Mouse (Mus musculus): ENCODE data around the gene Hspbap1. TPM values are rescaled to one million over a fixed set of nuclear protein-coding genes. Genes with fewer than 3 reads are reported as not detected.

The Hspbap1 gene
- total and polyA plus RNA-seq, 2 experiments from 2014 or later, result 4.7 to 5.3 TPM

- Histone ChIP-seq H3K27me3 (ENCODE audit: insufficient read depth, low read length) (no peaks in the 10 kb centered on the region), H3K9me3 (ENCODE audit: low read length) (no peaks in the 10 kb centered on the region), H3K36me3 (ENCODE audit: insufficient read depth, low read length) (no peaks in the 10 kb centered on the region; the same call in 1 of the 2 replicates), H3K27ac (ENCODE audit: low read depth, low read length) (no peak overlapping the region), H3K4me3 (ENCODE audit: low read depth, low read length) (no peak overlapping the region), H3K9ac (replicated peaks; ENCODE audit: low read length, poor library complexity, severe bottlenecking) (no peak overlapping the region), H3K4me1 (ENCODE audit: insufficient read depth, low read length) (no peaks in the 10 kb centered on the region), H3K4me2 (ENCODE audit: low read depth, low read length, poor library complexity, severe bottlenecking) (no peak overlapping the region)
- 75% methylated on average over 9 of the region's 9 CpGs for WGBS
- ATAC-seq (ENCODE audit: low FRiP score) (no peak), DNase-seq (ENCODE audit: low spot score) (peak; percentile 11)
- no peak for TF ChIP-seq CTCF (IDR thresholded peaks at IDR 0.05)
Measured at GRCm38 (mm10) chr16:35747417-35748236, 22.5 kb upstream of the Hspbap1 start.

GRCm38 (mm10) chr16:35748237-35748603, 22.0 kb upstream of the Hspbap1 start:
- Histone ChIP-seq H3K9ac (replicated peaks; ENCODE audit: low read length, poor library complexity, severe bottlenecking) (no peak overlapping the region), H3K4me1 (ENCODE audit: insufficient read depth, low read length) (no peaks in the 10 kb centered on the region), H3K27ac (ENCODE audit: low read depth, low read length) (no peak overlapping the region), H3K4me2 (ENCODE audit: low read depth, low read length, poor library complexity, severe bottlenecking) (no peak overlapping the region), H3K4me3 (ENCODE audit: low read depth, low read length) (no peak overlapping the region), H3K27me3 (ENCODE audit: insufficient read depth, low read length) (no peaks in the 10 kb centered on the region), H3K9me3 (ENCODE audit: low read length) (no peaks in the 10 kb centered on the region), H3K36me3 (ENCODE audit: insufficient read depth, low read length) (no peaks in the 10 kb centered on the region; the same call in 1 of the 2 replicates)
- 87% methylated on average over 7 of the region's 7 CpGs for WGBS
- ATAC-seq (ENCODE audit: low FRiP score) (no peak), DNase-seq (ENCODE audit: low spot score) (no peak)
- TF ChIP-seq CTCF (IDR thresholded peaks at IDR 0.05), result no peak

GRCm38 (mm10) chr16:35749385-35749784, 20.8 kb upstream of the Hspbap1 start:
- Histone ChIP-seq H3K4me2 (ENCODE audit: low read depth, low read length, poor library complexity, severe bottlenecking) (no peak overlapping the region), H3K9me3 (ENCODE audit: low read length) (no peaks in the 10 kb centered on the region), H3K4me1 (ENCODE audit: insufficient read depth, low read length) (no peaks in the 10 kb centered on the region), H3K27me3 (ENCODE audit: insufficient read depth, low read length) (no peaks in the 10 kb centered on the region), H3K9ac (replicated peaks; ENCODE audit: low read length, poor library complexity, severe bottlenecking) (no peak overlapping the region), H3K27ac (ENCODE audit: low read depth, low read length) (no peak overlapping the region), H3K36me3 (ENCODE audit: insufficient read depth, low read length) (no peaks in the 10 kb centered on the region; the same call in 1 of the 2 replicates), H3K4me3 (ENCODE audit: low read depth, low read length) (no peak overlapping the region)
- ATAC-seq (ENCODE audit: low FRiP score) (no peak), DNase-seq (ENCODE audit: low spot score) (no peak)
- 80% methylated on average over 7 of the region's 7 CpGs for WGBS
- TF ChIP-seq CTCF (IDR thresholded peaks at IDR 0.05), result no peak

GRCm38 (mm10) chr16:35751841-35752240, 18.3 kb upstream of the Hspbap1 start:
- H3K36me3 ChIP-seq (ENCODE audit: insufficient read depth, low read length), result no peaks in the 10 kb centered on the region
- ATAC-seq (ENCODE audit: low FRiP score), result no peak
- no peaks in the 10 kb centered on the region for H3K9me3 ChIP-seq (ENCODE audit: low read length)
- TF ChIP-seq CTCF (IDR thresholded peaks at IDR 0.05), result no peak
- H3K4me1 ChIP-seq (ENCODE audit: insufficient read depth, low read length), result no peaks in the 10 kb centered on the region
- DNase-seq (ENCODE audit: low spot score), result no peak
- H3K9ac ChIP-seq (replicated peaks; ENCODE audit: low read length, poor library complexity, severe bottlenecking), result no peak overlapping the region
- H3K27me3 ChIP-seq (ENCODE audit: insufficient read depth, low read length), result no peaks in the 10 kb centered on the region
- no peak overlapping the region for H3K4me2 ChIP-seq (ENCODE audit: low read depth, low read length, poor library complexity, severe bottlenecking)
- no peak overlapping the region for H3K27ac ChIP-seq (ENCODE audit: low read depth, low read length)
- H3K4me3 ChIP-seq (ENCODE audit: low read depth, low read length), result no peak overlapping the region
- 86% methylated on average over 4 of the region's 4 CpGs for WGBS

- H3K27me3 ChIP-seq (ENCODE audit: insufficient read depth, low read length), result no peaks in the 10 kb centered on the region
- ATAC-seq (ENCODE audit: low FRiP score) (no peak), DNase-seq (ENCODE audit: low spot score) (no peak)
- no peak overlapping the region for H3K9ac ChIP-seq (replicated peaks; ENCODE audit: low read length, poor library complexity, severe bottlenecking)
- no peak overlapping the region for H3K4me2 ChIP-seq (ENCODE audit: low read depth, low read length, poor library complexity, severe bottlenecking)
- TF ChIP-seq CTCF (IDR thresholded peaks at IDR 0.05), result no peak
- no peaks in the 10 kb centered on the region for H3K9me3 ChIP-seq (ENCODE audit: low read length)
- no peak overlapping the region for H3K4me3 ChIP-seq (ENCODE audit: low read depth, low read length)
- WGBS, result 95% methylated on average over 5 of the region's 5 CpGs
- no peak overlapping the region for H3K27ac ChIP-seq (ENCODE audit: low read depth, low read length)
- H3K4me1 ChIP-seq (ENCODE audit: insufficient read depth, low read length), result no peaks in the 10 kb centered on the region
- no peaks in the 10 kb centered on the region for H3K36me3 ChIP-seq (ENCODE audit: insufficient read depth, low read length)
Measured at GRCm38 (mm10) chr16:35753926-35754325, 16.2 kb upstream of the Hspbap1 start.

- H3K9me3 ChIP-seq (ENCODE audit: low read length), result no peaks in the 10 kb centered on the region
- ATAC-seq (ENCODE audit: low FRiP score), result no peak
- H3K27ac ChIP-seq (ENCODE audit: low read depth, low read length), result no peak overlapping the region
- H3K9ac ChIP-seq (replicated peaks; ENCODE audit: low read length, poor library complexity, severe bottlenecking), result no peak overlapping the region
- no peak for TF ChIP-seq CTCF (IDR thresholded peaks at IDR 0.05)
- H3K4me2 ChIP-seq (ENCODE audit: low read depth, low read length, poor library complexity, severe bottlenecking), result no peak overlapping the region
- DNase-seq (ENCODE audit: low spot score), result no peak
- no peaks in the 10 kb centered on the region for H3K36me3 ChIP-seq (ENCODE audit: insufficient read depth, low read length)
- no peak overlapping the region for H3K4me3 ChIP-seq (ENCODE audit: low read depth, low read length)
- no peaks in the 10 kb centered on the region for H3K27me3 ChIP-seq (ENCODE audit: insufficient read depth, low read length)
- no peaks in the 10 kb centered on the region for H3K4me1 ChIP-seq (ENCODE audit: insufficient read depth, low read length)
- 73% methylated on average over 6 of the region's 6 CpGs for WGBS
Measured at GRCm38 (mm10) chr16:35755502-35756334, 14.5 kb upstream of the Hspbap1 start.
